Mouse (Mus musculus) bone marrow macrophage, adult 2 months (primary cell): ENCODE data around the gene Actb. TPM values are rescaled to one million over a fixed set of nuclear protein-coding genes. Genes with fewer than 3 reads are reported as not detected.

Experiments used
- H3K27ac ChIP-seq: 2 replicates; pipeline ENCODE4 v1.5.1; 2012; ENCODE audit warnings: low read depth, low read length; ENCODE audit not compliant: insufficient read depth
- H3K4me1 ChIP-seq: 2 replicates; pipeline ENCODE4 v1.6.1; 2012; ENCODE audit warnings: low read length; ENCODE audit not compliant: control insufficient read depth, insufficient read depth
- H3K4me3 ChIP-seq: 2 replicates; pipeline ENCODE4 v1.5.1; 2012; ENCODE audit warnings: mild to moderate bottlenecking, low read length, moderate library complexity; ENCODE audit not compliant: insufficient read depth
- CTCF ChIP-seq: IDR thresholded peaks from 2 replicates; pipeline ENCODE4 v1.5.1; 2012; ENCODE audit warnings: low read depth, mild to moderate bottlenecking, low read length, moderate library complexity
- POLR2A ChIP-seq: IDR thresholded peaks from 2 replicates; pipeline ENCODE4 v1.6.1; 2012; ENCODE audit warnings: mild to moderate bottlenecking, low read depth, low read length, borderline replicate concordance
- polyA plus RNA-seq: library from polyadenylated mRNA; stranded (reverse); fragments of >200 nt; gene quantifications from 2 replicates; pipeline ENCODE4 v1.2.4, GENCODE M21; 2012; ENCODE audit not compliant: missing spikeins, insufficient read depth, insufficient read length

Gene Actb
- 8,885 and 10,895 TPM in 2 replicates for polyA plus RNA-seq

- TF ChIP-seq POLR2A (peak; percentile 97), CTCF (no peak)
- Histone ChIP-seq H3K4me1 (peaks cover 36% of the 10 kb centered on the region), H3K4me3 (peak within 1 kb of the TSS; percentile 99), H3K27ac (peak within 1 kb of the TSS; percentile 100)
Observed at GRCm38 (mm10) chr5:142906532-142907047, at the start of gene Actb. Actb (minus strand) TSS chr5:142906754.

- TF ChIP-seq POLR2A (no peak), CTCF (no peak)
- no peak overlapping the region for H3K4me3 ChIP-seq
- H3K27ac ChIP-seq: no peak overlapping the region
- 0 out of 2 replicates have a peak, but pooled peaks cover 2% of the 10 kb centered on the region for H3K4me1 ChIP-seq
Observed at GRCm38 (mm10) chr5:142953641-142954040, 47.1 kb upstream of the Actb start.

GRCm38 (mm10) chr5:142950405-142950804 lies 43.9 kb upstream of the Actb start:
- H3K27ac ChIP-seq: no peak overlapping the region
- no peak overlapping the region for H3K4me3 ChIP-seq
- H3K4me1 ChIP-seq: 0 out of 2 replicates have a peak, but pooled peaks cover 2% of the 10 kb centered on the region
- TF ChIP-seq CTCF: no peak
- TF ChIP-seq POLR2A: no peak

- 0 out of 2 replicates have a peak, but pooled peaks cover 2% of the 10 kb centered on the region for H3K4me1 ChIP-seq
- no peak overlapping the region for H3K27ac ChIP-seq
- no peak for TF ChIP-seq POLR2A
- no peak overlapping the region for H3K4me3 ChIP-seq
Observed at GRCm38 (mm10) chr5:142949580-142949979, 43.0 kb upstream of the Actb start.

DNA sequence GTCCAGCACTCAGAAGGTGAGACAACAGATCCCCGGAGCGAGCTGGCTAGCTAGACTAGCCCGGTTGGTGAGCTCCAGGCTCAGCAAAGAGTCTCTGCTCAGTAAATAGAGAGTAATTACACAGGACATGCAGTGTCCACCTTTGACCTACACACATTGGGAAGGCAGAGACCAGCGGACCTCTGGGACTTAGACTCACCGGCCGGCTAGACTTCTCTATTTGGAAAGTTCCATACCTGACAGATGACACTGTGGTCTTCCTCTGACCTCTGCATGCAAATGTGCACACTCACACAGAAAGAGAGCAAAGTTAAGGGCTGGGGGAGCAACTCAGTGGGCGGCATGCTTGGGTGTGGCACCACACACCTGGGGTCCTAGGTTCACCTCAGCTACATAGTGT lies 40.9 kb upstream of the Actb start:
- Histone ChIP-seq H3K27ac (no peak overlapping the region), H3K4me3 (no peak overlapping the region), H3K4me1 (0 out of 2 replicates have a peak, but pooled peaks cover 2% of the 10 kb centered on the region)
- no peak for TF ChIP-seq CTCF
- TF ChIP-seq POLR2A: no peak

DNA sequence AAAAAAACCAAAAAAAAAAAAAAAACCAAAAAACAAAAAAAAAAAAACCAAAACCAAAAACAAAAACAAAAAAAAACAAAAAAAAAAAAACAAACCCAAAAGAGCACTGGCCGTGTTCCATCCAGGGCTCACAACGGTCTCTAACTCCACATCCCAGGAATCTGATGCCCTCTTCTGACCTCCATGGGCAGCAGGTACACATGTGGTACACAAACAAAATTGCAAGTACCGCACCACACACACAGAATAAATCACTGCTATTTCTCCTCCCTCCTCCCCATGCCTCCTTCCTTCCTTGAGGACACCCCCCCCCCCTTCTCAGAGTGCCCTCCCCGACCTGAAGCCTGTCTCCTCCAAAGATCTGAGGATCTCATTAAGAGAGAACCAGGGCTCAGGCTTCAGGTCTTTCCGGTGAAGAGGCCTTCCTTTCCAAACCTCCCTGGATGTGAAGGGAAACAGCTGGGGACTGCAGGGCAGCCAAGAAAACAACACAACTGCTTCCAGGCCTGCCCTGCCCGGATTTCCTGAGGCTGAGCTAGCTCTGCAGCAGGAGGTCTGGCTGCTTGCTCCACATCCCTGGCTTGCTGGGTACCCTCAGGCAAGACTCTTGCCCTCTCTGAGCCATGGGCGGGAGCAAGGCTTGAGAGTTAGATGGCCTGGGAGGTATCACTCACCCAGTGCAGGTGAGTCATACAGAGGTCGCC lies 38.6 kb upstream of the Actb start:
- Histone ChIP-seq H3K4me3 (no peak overlapping the region), H3K4me1 (0 out of 2 replicates have a peak, but pooled peaks cover 2% of the 10 kb centered on the region), H3K27ac (no peak overlapping the region)
- TF ChIP-seq CTCF (no peak), POLR2A (no peak)

GRCm38 (mm10) chr5:142940393-142940792 lies 33.8 kb upstream of the Actb start:
- 0 out of 2 replicates have a peak, but pooled peaks cover 3% of the 10 kb centered on the region for H3K4me1 ChIP-seq
- no peak overlapping the region for H3K27ac ChIP-seq
- no peak overlapping the region for H3K4me3 ChIP-seq
- no peak for TF ChIP-seq POLR2A
- TF ChIP-seq CTCF: no peak

DNA sequence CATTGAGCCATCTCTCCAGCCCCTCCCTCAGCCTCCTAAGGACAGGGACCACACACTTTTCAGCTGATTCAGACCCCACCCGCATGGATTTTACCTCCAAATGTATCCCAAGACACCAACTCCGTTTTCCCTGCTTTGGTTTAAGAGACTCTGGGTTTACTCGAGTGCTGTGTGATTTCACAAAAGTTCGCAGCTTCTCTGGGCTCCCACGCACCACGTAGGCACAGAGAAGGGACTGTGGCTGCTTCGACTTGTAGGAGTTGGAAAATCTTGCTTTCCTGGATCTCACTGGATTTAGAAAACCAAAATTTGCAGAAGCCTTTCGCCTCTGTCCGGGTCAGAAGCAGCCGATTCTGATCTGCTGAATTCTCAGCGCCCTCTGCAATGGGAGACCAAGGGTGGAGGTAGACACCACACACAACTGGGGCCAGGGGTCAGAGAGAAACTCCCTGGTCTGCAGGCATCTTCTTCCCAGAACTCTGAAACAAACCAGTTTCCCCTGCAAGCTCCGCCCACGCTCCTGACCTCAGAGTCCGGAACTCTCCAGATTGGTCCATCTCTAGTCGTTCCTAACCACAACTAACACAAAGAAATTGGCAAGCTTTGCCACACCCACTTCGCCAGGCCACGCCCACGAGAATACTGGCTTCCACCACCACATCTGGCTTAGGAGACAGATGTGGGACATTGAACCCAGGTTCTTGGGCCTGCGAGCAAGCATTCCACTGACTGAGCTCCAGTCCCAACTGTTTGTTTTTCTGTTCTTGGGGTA lies 31.6 kb upstream of the Actb start:
- no peak for TF ChIP-seq POLR2A
- TF ChIP-seq CTCF: no peak
- no peak overlapping the region for H3K27ac ChIP-seq
- H3K4me3 ChIP-seq: no peak overlapping the region
- 0 out of 2 replicates have a peak, but pooled peaks cover 3% of the 10 kb centered on the region for H3K4me1 ChIP-seq

DNA sequence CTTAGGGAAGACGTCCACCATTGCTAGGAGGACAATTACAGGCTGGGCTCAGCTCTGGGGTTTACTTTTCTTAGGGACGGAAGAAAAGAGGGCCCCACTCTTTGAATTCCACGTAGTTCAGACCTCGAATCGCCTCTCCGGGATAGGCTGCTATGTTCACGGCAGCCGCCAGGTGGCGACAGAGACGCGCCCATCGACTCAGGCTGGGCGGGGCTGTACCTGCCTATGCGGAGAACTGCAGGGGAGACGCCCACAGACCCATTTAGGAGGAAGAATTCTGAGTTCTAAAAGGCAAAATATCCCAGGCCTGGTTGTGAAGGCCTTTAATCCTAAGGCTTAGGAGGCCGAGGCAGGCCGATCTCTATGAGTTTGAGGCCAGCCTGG lies 29.8 kb upstream of the Actb start:
- peak; percentile 93 for TF ChIP-seq CTCF
- no peak for TF ChIP-seq POLR2A
- no peak overlapping the region for H3K27ac ChIP-seq
- peaks cover 5% of the 10 kb centered on the region; the same call in 1 of the 2 replicates for H3K4me1 ChIP-seq
- no peak overlapping the region; the same call in 1 of the 2 replicates for H3K4me3 ChIP-seq
